Mouse (Mus musculus): Measurements from ENCODE around the gene Tyw1. TPM values are rescaled to one million over a fixed set of nuclear protein-coding genes. Genes with fewer than 3 reads are reported as not detected.

The Tyw1 gene
- polyA plus RNA-seq, 1 experiment, result 17.8 TPM

DNA sequence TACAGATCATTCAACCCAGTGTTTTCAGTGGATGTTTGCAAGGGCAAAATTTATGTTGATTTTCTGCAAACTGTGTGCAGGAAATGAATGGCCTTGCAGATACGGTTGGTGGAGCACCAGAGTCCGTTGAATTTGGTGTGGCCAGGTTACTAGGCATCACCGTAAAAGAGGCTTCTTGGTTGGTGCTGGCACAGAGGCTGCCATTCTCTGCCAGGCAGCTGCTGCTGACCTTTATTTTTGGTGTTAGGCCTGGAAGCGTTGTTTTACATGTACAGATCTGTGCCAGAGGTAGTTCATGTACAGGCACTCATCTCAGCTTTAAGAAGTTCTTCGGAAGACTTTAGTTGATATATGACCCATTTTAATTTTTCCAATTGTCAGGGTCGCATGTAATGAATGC lies 48.2 kb downstream of the Tyw1 start:
- H3K27me3 ChIP-seq (ENCODE audit: control insufficient read depth, insufficient read depth, low read length), result no peaks in the 10 kb centered on the region
- TF ChIP-seq POLR2A (IDR thresholded peaks at IDR 0.05; ENCODE audit: borderline replicate concordance, insufficient read depth, low read length), result no peak
- TF ChIP-seq CTCF (IDR thresholded peaks at IDR 0.05; ENCODE audit: borderline replicate concordance, insufficient read depth, low read depth, low read length), result no peak
- H3K4me1 ChIP-seq (ENCODE audit: control insufficient read depth, insufficient read depth, low read length), result 0 out of 2 replicates have a peak, but pooled peaks cover 5% of the 10 kb centered on the region
- WGBS, result 45% methylated on average over 6 of the region's 6 CpGs
- no peak overlapping the region for H3K4me3 ChIP-seq (replicated peaks; ENCODE audit: insufficient read depth, low read depth, low read length)
- H3K27ac ChIP-seq (ENCODE audit: insufficient read depth, low read length), result no peak overlapping the region
- DNase-seq, result no peak

DNA sequence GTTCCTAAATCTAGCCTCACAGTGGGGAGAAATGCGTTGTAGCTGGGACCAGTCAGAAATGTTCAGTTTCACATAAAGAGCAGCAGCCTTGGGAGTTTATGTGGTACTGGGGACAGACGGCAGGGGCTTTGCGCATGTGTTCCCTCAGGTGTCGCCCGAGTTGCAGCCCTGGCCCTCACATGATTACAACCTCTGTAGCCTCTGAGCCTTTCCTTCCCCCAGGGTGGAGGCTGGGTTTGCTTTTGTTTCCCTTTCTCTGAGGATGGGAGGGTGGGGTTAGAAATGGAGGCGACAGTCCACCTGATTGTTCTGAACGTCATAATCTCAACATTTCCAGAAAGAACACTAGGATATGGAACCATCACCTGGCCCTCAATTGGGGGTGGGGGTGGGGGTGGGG lies 52.5 kb downstream of the Tyw1 start:
- DNase-seq, result no peak
- Histone ChIP-seq H3K27ac (ENCODE audit: insufficient read depth, low read length) (no peak overlapping the region), H3K4me3 (replicated peaks; ENCODE audit: insufficient read depth, low read depth, low read length) (no peak overlapping the region), H3K4me1 (ENCODE audit: control insufficient read depth, insufficient read depth, low read length) (no peaks in the 10 kb centered on the region), H3K27me3 (ENCODE audit: control insufficient read depth, insufficient read depth, low read length) (no peaks in the 10 kb centered on the region)
- no peak for TF ChIP-seq CTCF (IDR thresholded peaks at IDR 0.05; ENCODE audit: borderline replicate concordance, insufficient read depth, low read depth, low read length)
- TF ChIP-seq POLR2A (IDR thresholded peaks at IDR 0.05; ENCODE audit: borderline replicate concordance, insufficient read depth, low read length), result no peak
- WGBS, result 90% methylated on average over 7 of the region's 7 CpGs

DNA sequence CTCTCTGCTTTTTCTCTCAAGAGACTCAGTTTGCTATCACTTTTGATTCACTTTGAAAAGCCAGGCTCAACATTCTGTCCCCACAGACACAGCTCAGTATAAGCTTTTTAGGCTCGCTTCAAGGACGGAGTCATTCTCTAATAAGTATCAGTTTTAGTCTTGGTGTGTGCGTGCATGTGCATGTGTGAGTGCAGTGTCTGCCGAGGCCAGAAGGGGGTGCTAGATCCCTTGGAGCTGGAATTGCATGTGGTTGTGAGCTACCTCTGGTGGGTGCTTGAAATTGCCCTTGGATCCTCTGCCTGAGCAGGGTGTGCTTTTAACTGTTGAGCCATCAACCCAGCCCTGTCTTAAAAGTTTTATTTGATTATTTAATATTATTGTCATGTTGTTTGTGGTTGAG lies 54.7 kb downstream of the Tyw1 start:
- Histone ChIP-seq H3K27ac (ENCODE audit: insufficient read depth, low read length) (no peak overlapping the region), H3K4me1 (ENCODE audit: control insufficient read depth, insufficient read depth, low read length) (no peaks in the 10 kb centered on the region), H3K27me3 (ENCODE audit: control insufficient read depth, insufficient read depth, low read length) (no peaks in the 10 kb centered on the region), H3K4me3 (replicated peaks; ENCODE audit: insufficient read depth, low read depth, low read length) (no peak overlapping the region)
- WGBS, result 97% methylated on average over 4 of the region's 4 CpGs
- no peak for TF ChIP-seq POLR2A (IDR thresholded peaks at IDR 0.05; ENCODE audit: borderline replicate concordance, insufficient read depth, low read length)
- TF ChIP-seq CTCF (IDR thresholded peaks at IDR 0.05; ENCODE audit: borderline replicate concordance, insufficient read depth, low read depth, low read length), result 0 out of 2 replicates have a peak, but pooled peaks have one; percentile 4
- DNase-seq, result no peak

DNA sequence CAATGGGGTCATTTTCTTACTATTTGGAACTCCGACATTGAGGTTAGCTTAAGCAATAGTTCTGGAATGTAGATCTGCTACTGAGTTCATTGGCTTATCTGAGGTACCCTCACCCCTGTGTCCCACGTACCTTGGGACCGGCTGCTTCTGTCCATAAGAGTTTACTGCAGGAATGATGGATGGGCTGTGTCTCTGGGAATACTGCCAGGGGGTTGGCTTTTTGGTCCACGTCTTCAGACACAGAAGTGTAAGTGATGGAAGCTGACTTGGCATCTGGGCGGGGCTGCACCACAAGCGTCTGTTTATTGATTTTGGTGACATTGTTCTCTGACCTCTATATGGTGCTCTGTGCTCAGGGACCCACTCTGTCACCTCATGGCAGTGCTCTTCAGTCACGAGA lies 55.4 kb downstream of the Tyw1 start:
- Histone ChIP-seq H3K4me3 (replicated peaks; ENCODE audit: insufficient read depth, low read depth, low read length) (no peak overlapping the region), H3K4me1 (ENCODE audit: control insufficient read depth, insufficient read depth, low read length) (no peaks in the 10 kb centered on the region), H3K27me3 (ENCODE audit: control insufficient read depth, insufficient read depth, low read length) (no peaks in the 10 kb centered on the region), H3K27ac (ENCODE audit: insufficient read depth, low read length) (no peak overlapping the region)
- TF ChIP-seq POLR2A (IDR thresholded peaks at IDR 0.05; ENCODE audit: borderline replicate concordance, insufficient read depth, low read length) (no peak), CTCF (IDR thresholded peaks at IDR 0.05; ENCODE audit: borderline replicate concordance, insufficient read depth, low read depth, low read length) (no peak)
- 75% methylated on average over 7 of the region's 7 CpGs for WGBS
- no peak for DNase-seq

DNA sequence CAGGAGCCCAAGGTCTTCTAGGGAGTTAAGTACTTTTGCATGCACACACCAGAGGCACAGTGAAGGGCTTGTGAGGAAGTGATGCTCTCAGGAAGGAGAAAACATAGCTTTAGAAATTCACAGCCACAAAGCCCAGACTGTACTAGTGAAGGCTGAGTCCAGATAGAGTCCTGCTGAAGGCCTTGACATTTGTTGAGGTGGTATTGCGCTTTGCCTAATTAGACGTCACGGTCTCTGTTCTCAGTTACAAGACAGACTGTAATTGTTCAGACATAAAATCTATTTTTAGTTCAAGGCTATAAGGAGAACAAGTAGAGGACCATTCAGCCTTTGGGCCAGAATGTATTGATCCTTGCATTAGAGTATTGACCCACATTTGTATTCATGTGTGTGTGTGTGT lies 58.1 kb downstream of the Tyw1 start:
- no peaks in the 10 kb centered on the region for H3K4me1 ChIP-seq (ENCODE audit: control insufficient read depth, insufficient read depth, low read length)
- WGBS, result 83% methylated on average over 3 of the region's 3 CpGs

DNA sequence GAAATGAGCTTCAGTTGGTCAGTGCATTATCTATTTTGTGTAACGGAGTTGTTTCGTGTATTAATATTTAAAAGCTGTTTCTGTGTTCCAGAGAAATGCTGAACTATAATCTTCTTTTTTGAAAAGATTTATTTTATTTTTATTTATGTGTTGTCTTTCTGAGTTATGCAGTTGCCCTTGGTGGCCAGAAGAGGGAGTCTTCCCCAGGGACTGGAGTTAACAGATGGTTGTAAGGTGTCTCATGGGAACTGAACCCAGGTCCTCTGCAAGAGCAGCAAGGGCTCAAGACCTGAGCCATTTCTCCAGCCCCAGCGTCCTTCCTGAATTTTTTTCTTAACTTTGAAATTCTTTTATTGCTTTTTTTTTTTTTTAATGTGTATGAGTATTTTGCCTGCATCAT lies 59.5 kb downstream of the Tyw1 start:
- TF ChIP-seq POLR2A (IDR thresholded peaks at IDR 0.05; ENCODE audit: borderline replicate concordance, insufficient read depth, low read length), result no peak
- peak; percentile 26; the same call in 1 of the 2 replicates for TF ChIP-seq CTCF (IDR thresholded peaks at IDR 0.05; ENCODE audit: borderline replicate concordance, insufficient read depth, low read depth, low read length)
- DNase-seq, result no peak
- Histone ChIP-seq H3K4me3 (replicated peaks; ENCODE audit: insufficient read depth, low read depth, low read length) (no peak overlapping the region), H3K27ac (ENCODE audit: insufficient read depth, low read length) (no peak overlapping the region), H3K4me1 (ENCODE audit: control insufficient read depth, insufficient read depth, low read length) (no peaks in the 10 kb centered on the region), H3K27me3 (ENCODE audit: control insufficient read depth, insufficient read depth, low read length) (no peaks in the 10 kb centered on the region)
- 99% methylated on average over 3 of the region's 3 CpGs for WGBS

More for the DNA sequence above, 58.1 kb downstream of the Tyw1 start:
- Histone ChIP-seq H3K27ac (ENCODE audit: insufficient read depth, low read length) (no peak overlapping the region), H3K4me3 (replicated peaks; ENCODE audit: insufficient read depth, low read depth, low read length) (no peak overlapping the region), H3K27me3 (ENCODE audit: control insufficient read depth, insufficient read depth, low read length) (no peaks in the 10 kb centered on the region)
- TF ChIP-seq CTCF (IDR thresholded peaks at IDR 0.05; ENCODE audit: borderline replicate concordance, insufficient read depth, low read depth, low read length) (no peak), POLR2A (IDR thresholded peaks at IDR 0.05; ENCODE audit: borderline replicate concordance, insufficient read depth, low read length) (no peak)
- DNase-seq, result no peak

DNA sequence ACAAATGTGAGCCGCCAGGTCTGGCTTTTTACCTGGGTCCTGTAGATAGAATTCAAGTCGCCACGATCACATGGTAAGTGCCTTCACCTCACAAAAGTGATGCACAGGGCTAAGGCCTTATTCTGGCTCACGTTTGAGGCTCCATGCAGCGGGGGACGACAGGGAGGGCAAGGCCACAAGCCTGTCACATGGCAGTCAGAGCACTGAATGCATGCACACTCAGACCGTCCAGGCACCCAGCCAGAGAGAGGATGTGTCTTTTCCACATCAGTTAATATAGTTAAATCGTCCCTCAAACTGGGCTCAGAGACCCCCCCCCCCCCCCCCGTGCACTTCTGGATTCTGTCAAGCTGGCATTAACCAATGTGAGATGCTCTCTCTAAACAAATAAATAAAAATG lies 60.9 kb downstream of the Tyw1 start:
- 28% methylated on average over 9 of the region's 9 CpGs for WGBS
- H3K4me3 ChIP-seq (replicated peaks; ENCODE audit: insufficient read depth, low read depth, low read length), result no peak overlapping the region

DNA sequence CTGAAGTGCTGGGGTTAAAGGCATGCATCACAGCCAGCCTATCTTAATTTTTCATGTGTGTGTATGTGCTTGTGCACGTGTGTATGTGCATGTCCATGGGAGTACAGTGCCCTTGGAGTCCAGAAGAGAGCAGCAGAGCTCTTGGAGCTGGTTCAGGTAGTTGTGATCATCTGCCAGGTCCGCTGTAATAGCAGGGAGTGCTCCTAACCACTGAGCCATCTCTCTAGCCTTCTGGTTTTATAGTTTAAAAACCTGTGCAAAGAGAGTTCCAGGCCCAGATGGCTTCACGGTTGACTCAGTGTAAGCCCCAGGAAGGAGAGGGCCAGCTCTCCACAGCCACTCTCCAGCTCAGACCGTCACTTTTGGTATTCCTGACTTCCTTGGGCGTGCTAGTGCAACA lies 64.4 kb downstream of the Tyw1 start:
- Histone ChIP-seq H3K4me1 (ENCODE audit: control insufficient read depth, insufficient read depth, low read length) (peaks cover 3% of the 10 kb centered on the region; the same call in 1 of the 2 replicates), H3K27ac (ENCODE audit: insufficient read depth, low read length) (no peak overlapping the region), H3K27me3 (ENCODE audit: control insufficient read depth, insufficient read depth, low read length) (no peaks in the 10 kb centered on the region), H3K4me3 (replicated peaks; ENCODE audit: insufficient read depth, low read depth, low read length) (no peak overlapping the region)
- TF ChIP-seq CTCF (IDR thresholded peaks at IDR 0.05; ENCODE audit: borderline replicate concordance, insufficient read depth, low read depth, low read length) (peak; percentile 24; the same call in 1 of the 2 replicates), POLR2A (IDR thresholded peaks at IDR 0.05; ENCODE audit: borderline replicate concordance, insufficient read depth, low read length) (no peak)
- DNase-seq, result peak in 1 of 2 experiments; percentile 31
- 80% methylated on average over 5 of the region's 5 CpGs for WGBS

More for the DNA sequence above, 60.9 kb downstream of the Tyw1 start:
- no peak for DNase-seq
- no peak overlapping the region for H3K27ac ChIP-seq (ENCODE audit: insufficient read depth, low read length)
- TF ChIP-seq POLR2A (IDR thresholded peaks at IDR 0.05; ENCODE audit: borderline replicate concordance, insufficient read depth, low read length), result no peak
- no peak for TF ChIP-seq CTCF (IDR thresholded peaks at IDR 0.05; ENCODE audit: borderline replicate concordance, insufficient read depth, low read depth, low read length)
- H3K4me1 ChIP-seq (ENCODE audit: control insufficient read depth, insufficient read depth, low read length), result 0 out of 2 replicates have a peak, but pooled peaks cover 3% of the 10 kb centered on the region
- no peaks in the 10 kb centered on the region for H3K27me3 ChIP-seq (ENCODE audit: control insufficient read depth, insufficient read depth, low read length)

Measured in cerebellum, adult 2 months (tissue).